Mouse (Mus musculus): Measurements from ENCODE around the gene Draxin. TPM values are rescaled to one million over a fixed set of nuclear protein-coding genes. Genes with fewer than 3 reads are reported as not detected.

Gene Draxin
- total and polyA plus RNA-seq, 3 experiments = 0.29 to 0.41 TPM; not detected in 1

GRCm38 (mm10) chr4:148095081-148095480, 35.4 kb downstream of the Draxin start:
- TF ChIP-seq POLR2A (IDR thresholded peaks at IDR 0.05; ENCODE audit: insufficient read depth, low read depth, low read length) (no peak), EP300 (IDR thresholded peaks at IDR 0.05; ENCODE audit: insufficient read depth, low read depth, low read length) (no peak), CTCF (IDR thresholded peaks at IDR 0.05) (no peak)
- intact Hi-C loops (cut with DNase I) = no loop called here
- no peak overlapping the region for H3K27ac ChIP-seq
- no peaks in the 10 kb centered on the region for H3K36me3 ChIP-seq (ENCODE audit: control insufficient read depth, insufficient read depth, low read length)
- H3K4me1 ChIP-seq (ENCODE audit: control insufficient read depth, insufficient read depth, low read length) = no peaks in the 10 kb centered on the region
- DNase-seq = no peak
- no peaks in the 10 kb centered on the region for H3K27me3 ChIP-seq (ENCODE audit: control insufficient read depth, insufficient read depth, low read length)
- WGBS = 72% methylated on average over 4 of the region's 4 CpGs
- no peaks in the 10 kb centered on the region for H3K79me2 ChIP-seq (replicated peaks; ENCODE audit: control insufficient read depth, insufficient read depth, low read length)
- H3K4me3 ChIP-seq = no peak overlapping the region
- H3K9ac ChIP-seq (ENCODE audit: low read depth, low read length) = no peak overlapping the region

GRCm38 (mm10) chr4:148094161-148094560, 36.3 kb downstream of the Draxin start:
- no peak for TF ChIP-seq CTCF (IDR thresholded peaks at IDR 0.05)
- no peak for TF ChIP-seq POLR2A (IDR thresholded peaks at IDR 0.05; ENCODE audit: insufficient read depth, low read depth, low read length)
- no peak for TF ChIP-seq EP300 (IDR thresholded peaks at IDR 0.05; ENCODE audit: insufficient read depth, low read depth, low read length)
- DNase-seq = no peak
- Histone ChIP-seq H3K79me2 (replicated peaks; ENCODE audit: control insufficient read depth, insufficient read depth, low read length) (no peaks in the 10 kb centered on the region), H3K4me3 (no peak overlapping the region), H3K9ac (ENCODE audit: low read depth, low read length) (no peak overlapping the region), H3K27ac (no peak overlapping the region), H3K36me3 (ENCODE audit: control insufficient read depth, insufficient read depth, low read length) (no peaks in the 10 kb centered on the region), H3K4me1 (ENCODE audit: control insufficient read depth, insufficient read depth, low read length) (no peaks in the 10 kb centered on the region), H3K27me3 (ENCODE audit: control insufficient read depth, insufficient read depth, low read length) (no peaks in the 10 kb centered on the region)
- WGBS = 82% methylated on average over 5 of the region's 5 CpGs
- intact Hi-C loops (cut with DNase I) = no loop called here

GRCm38 (mm10) chr4:148092551-148093271, 37.8 kb downstream of the Draxin start:
- TF ChIP-seq EP300 (IDR thresholded peaks at IDR 0.05; ENCODE audit: insufficient read depth, low read depth, low read length) (no peak), CTCF (IDR thresholded peaks at IDR 0.05) (no peak), POLR2A (IDR thresholded peaks at IDR 0.05; ENCODE audit: insufficient read depth, low read depth, low read length) (no peak)
- intact Hi-C loops (cut with DNase I) = no loop called here
- no peak overlapping the region for H3K27ac ChIP-seq
- peaks cover under 1% of the 10 kb centered on the region; the same call in 1 of the 2 replicates for H3K79me2 ChIP-seq (replicated peaks; ENCODE audit: control insufficient read depth, insufficient read depth, low read length)
- no peak for DNase-seq
- H3K36me3 ChIP-seq (ENCODE audit: control insufficient read depth, insufficient read depth, low read length) = no peaks in the 10 kb centered on the region
- H3K4me1 ChIP-seq (ENCODE audit: control insufficient read depth, insufficient read depth, low read length) = peaks cover 1% of the 10 kb centered on the region
- H3K9ac ChIP-seq (ENCODE audit: low read depth, low read length) = no peak overlapping the region
- WGBS = 82% methylated on average over 11 of the region's 11 CpGs
- no peak overlapping the region for H3K4me3 ChIP-seq
- H3K27me3 ChIP-seq (ENCODE audit: control insufficient read depth, insufficient read depth, low read length) = no peaks in the 10 kb centered on the region

- H3K27ac ChIP-seq = no peak overlapping the region
- DNase-seq = no peak
- peaks cover 2% of the 10 kb centered on the region for H3K79me2 ChIP-seq (replicated peaks; ENCODE audit: control insufficient read depth, insufficient read depth, low read length)
- H3K27me3 ChIP-seq (ENCODE audit: control insufficient read depth, insufficient read depth, low read length) = no peaks in the 10 kb centered on the region
- no peak overlapping the region for H3K4me3 ChIP-seq
- no peaks in the 10 kb centered on the region for H3K36me3 ChIP-seq (ENCODE audit: control insufficient read depth, insufficient read depth, low read length)
- TF ChIP-seq CTCF (IDR thresholded peaks at IDR 0.05) (no peak), POLR2A (IDR thresholded peaks at IDR 0.05; ENCODE audit: insufficient read depth, low read depth, low read length) (no peak), EP300 (IDR thresholded peaks at IDR 0.05; ENCODE audit: insufficient read depth, low read depth, low read length) (no peak)
- H3K4me1 ChIP-seq (ENCODE audit: control insufficient read depth, insufficient read depth, low read length) = peaks cover 9% of the 10 kb centered on the region
- intact Hi-C loops (cut with DNase I) = no loop called here
- WGBS = 97% methylated on average over 1 of the region's 1 CpGs
- H3K9ac ChIP-seq (ENCODE audit: low read depth, low read length) = no peak overlapping the region
These were observed 39.3 kb downstream of the Draxin start for GRCm38 (mm10) chr4:148091181-148091580.

- Histone ChIP-seq H3K79me2 (replicated peaks; ENCODE audit: control insufficient read depth, insufficient read depth, low read length) (peaks cover 2% of the 10 kb centered on the region), H3K27me3 (ENCODE audit: control insufficient read depth, insufficient read depth, low read length) (no peaks in the 10 kb centered on the region), H3K4me1 (ENCODE audit: control insufficient read depth, insufficient read depth, low read length) (peaks cover 18% of the 10 kb centered on the region), H3K27ac (no peak overlapping the region), H3K9ac (ENCODE audit: low read depth, low read length) (no peak overlapping the region), H3K4me3 (no peak overlapping the region), H3K36me3 (ENCODE audit: control insufficient read depth, insufficient read depth, low read length) (no peaks in the 10 kb centered on the region)
- 71% methylated on average over 4 of the region's 4 CpGs for WGBS
- intact Hi-C loops (cut with DNase I) = no loop called here
- TF ChIP-seq CTCF (IDR thresholded peaks at IDR 0.05) = no peak
- TF ChIP-seq POLR2A (IDR thresholded peaks at IDR 0.05; ENCODE audit: insufficient read depth, low read depth, low read length) = no peak
- DNase-seq = no peak
These were observed 41.3 kb downstream of the Draxin start for GRCm38 (mm10) chr4:148089166-148089565.

GRCm38 (mm10) chr4:148087907-148088527, 42.5 kb downstream of the Draxin start, which contains the start of gene Agtrap:
Gene Agtrap, minus strand, starts transcription at chr4:148088031.
- Histone ChIP-seq H3K79me2 (replicated peaks; ENCODE audit: control insufficient read depth, insufficient read depth, low read length) (peaks cover 2% of the 10 kb centered on the region), H3K4me3 (peak within 1 kb of the TSS; percentile 96), H3K4me1 (ENCODE audit: control insufficient read depth, insufficient read depth, low read length) (peaks cover 24% of the 10 kb centered on the region), H3K36me3 (ENCODE audit: control insufficient read depth, insufficient read depth, low read length) (no peaks in the 10 kb centered on the region; the same call in 1 of the 2 replicates), H3K9ac (ENCODE audit: low read depth, low read length) (peak within 1 kb of the TSS; percentile 98), H3K27me3 (ENCODE audit: control insufficient read depth, insufficient read depth, low read length) (no peaks in the 10 kb centered on the region), H3K27ac (peak within 1 kb of the TSS; percentile 97)
- intact Hi-C loops (cut with DNase I) = no loop called here
- DNase-seq = peak; percentile 97 to 98
- 8% methylated on average over 34 of the region's 34 CpGs for WGBS
- no peak for TF ChIP-seq EP300 (IDR thresholded peaks at IDR 0.05; ENCODE audit: insufficient read depth, low read depth, low read length)
- TF ChIP-seq POLR2A (IDR thresholded peaks at IDR 0.05; ENCODE audit: insufficient read depth, low read depth, low read length) = peak; percentile 60
- no peak for TF ChIP-seq CTCF (IDR thresholded peaks at IDR 0.05)
